ENCODE assay signal across 15 mouse cellular contexts in genomic region chr5:121214707-121215106, GRCm38 (mm10). TPM values are rescaled to one million over a fixed set of nuclear protein-coding genes. Genes with fewer than 3 reads are reported as not detected.
DNase-seq lines count a peak whose midpoint lies in the region; ATAC-seq lines count a peak whose summit lies in the region.
"Had no signal": no experiment of that assay in that cellular context is flagged by ENCODE, and none has a peak within 500 bp of the region (broad histone marks: within the 10 kb centered on the region; RNA-seq: fewer than 3 reads in every experiment).

No protein-coding gene starts in this region.

- H3K27ac ChIP-seq in heart, embryonic 12.5 days (ENCODE audit: poor library complexity, severe bottlenecking): no peak overlapping the region
- H3K27ac ChIP-seq in liver, embryonic 12.5 days: peak overlapping the region; percentile 99
- H3K27ac ChIP-seq in liver, embryonic 15.5 days (replicated peaks): peak overlapping the region; percentile 99
- H3K27ac ChIP-seq: forebrain, embryonic 10.5 days; forebrain, embryonic 13.5 days; heart, embryonic 13.5 days; hindbrain, embryonic 12.5 days; hindbrain, embryonic 15.5 days had no signal

- 55% methylated on average over 7 of the region's 7 CpGs for WGBS in heart, embryonic 12.5 days
- 52% methylated on average over 7 of the region's 7 CpGs for WGBS in liver, embryonic 12.5 days (ENCODE audit: insufficient replicate concordance)
- WGBS in liver, embryonic 15.5 days (ENCODE audit: insufficient replicate concordance): 43% methylated on average over 7 of the region's 7 CpGs

- H3K4me2 ChIP-seq in heart, embryonic 12.5 days: no peak overlapping the region
- no peak overlapping the region for H3K4me2 ChIP-seq in liver, embryonic 12.5 days
- no peak overlapping the region for H3K4me2 ChIP-seq in liver, embryonic 15.5 days
- H3K4me2 ChIP-seq: forebrain, embryonic 13.5 days; heart, embryonic 13.5 days; hindbrain, embryonic 12.5 days; hindbrain, embryonic 15.5 days had no signal

- peaks cover 33% of the 10 kb centered on the region for H3K36me3 ChIP-seq in heart, embryonic 12.5 days
- peaks cover 36% of the 10 kb centered on the region for H3K36me3 ChIP-seq in liver, embryonic 12.5 days
- H3K36me3 ChIP-seq in liver, embryonic 15.5 days (replicated peaks): peaks cover 35% of the 10 kb centered on the region

- no peaks in the 10 kb centered on the region for H3K9me3 ChIP-seq in heart, embryonic 12.5 days (replicated peaks)
- no peaks in the 10 kb centered on the region for H3K9me3 ChIP-seq in liver, embryonic 12.5 days (replicated peaks)
- H3K9me3 ChIP-seq in liver, embryonic 15.5 days (replicated peaks): no peaks in the 10 kb centered on the region
- H3K9me3 ChIP-seq: forebrain, embryonic 13.5 days; heart, embryonic 13.5 days; hindbrain, embryonic 12.5 days; hindbrain, embryonic 15.5 days had no signal

- no peaks in the 10 kb centered on the region; the same call in 1 of the 2 replicates for H3K4me1 ChIP-seq in heart, embryonic 12.5 days (replicated peaks)
- H3K4me1 ChIP-seq in liver, embryonic 12.5 days: peaks cover 49% of the 10 kb centered on the region
- peaks cover 50% of the 10 kb centered on the region for H3K4me1 ChIP-seq in liver, embryonic 15.5 days (replicated peaks)
- H3K4me1 ChIP-seq: hindbrain, embryonic 12.5 days; hindbrain, embryonic 15.5 days had no signal

- H3K4me3 ChIP-seq in heart, embryonic 12.5 days: no peak overlapping the region
- no peak overlapping the region for H3K4me3 ChIP-seq in liver, embryonic 12.5 days
- H3K4me3 ChIP-seq in liver, embryonic 15.5 days (replicated peaks): no peak overlapping the region
- H3K4me3 ChIP-seq: forebrain, embryonic 10.5 days; forebrain, embryonic 13.5 days; heart, embryonic 13.5 days; hindbrain, embryonic 12.5 days; hindbrain, embryonic 15.5 days had no signal

- no peak for DNase-seq in heart, postnatal 36 days
- DNase-seq in cerebellum, adult 11-12 months: no peak
- DNase-seq in right cerebral cortex, postnatal 36 days (ENCODE audit: low spot score in 2 of 2): no peak
- DNase-seq in kidney, adult 9 months: no peak
- DNase-seq: heart, adult 11 months had no signal

- 0 out of 2 replicates have a peak overlapping the region, but pooled peaks have one; percentile 18 for H3K9ac ChIP-seq in heart, embryonic 12.5 days
- H3K9ac ChIP-seq in liver, embryonic 12.5 days: peak overlapping the region; percentile 44
- no peak overlapping the region for H3K9ac ChIP-seq in liver, embryonic 15.5 days
- H3K9ac ChIP-seq: forebrain, embryonic 13.5 days; heart, embryonic 13.5 days; hindbrain, embryonic 12.5 days; hindbrain, embryonic 15.5 days had no signal

- intact Hi-C loops in heart, postnatal 36 days (cut with DNase I): loop anchor here (1.0 to 5.0 kb wide), 2 partner anchors 53 to 178 kb away; no protein-coding TSS in a partner anchor

- no peak for ATAC-seq in heart, embryonic 12.5 days (ENCODE audit: insufficient number of reproducible peaks, low FRiP score)
- ATAC-seq in liver, embryonic 12.5 days: no peak
- no peak for ATAC-seq in liver, embryonic 15.5 days (ENCODE audit: insufficient read depth)
- ATAC-seq: forebrain, embryonic 13.5 days; forebrain, embryonic 16.5 days; Patski had no signal

- no peaks in the 10 kb centered on the region for H3K27me3 ChIP-seq in heart, embryonic 12.5 days (replicated peaks)
- no peaks in the 10 kb centered on the region for H3K27me3 ChIP-seq in liver, embryonic 12.5 days (replicated peaks)
- H3K27me3 ChIP-seq in liver, embryonic 15.5 days: no peaks in the 10 kb centered on the region
- H3K27me3 ChIP-seq: forebrain, embryonic 13.5 days; heart, embryonic 13.5 days; hindbrain, embryonic 12.5 days; hindbrain, embryonic 15.5 days; Patski had no signal

RNA-seq across cellular contexts. Expression of gene Hectd4, which starts 5.3 kb away (rescaled TPM):
- polyA plus RNA-seq in heart, embryonic 12.5 days (2016; fragmentation: Nextera tagmentation; extraction: Ambion mirVana): 5.1 and 6.8 TPM in 2 replicates
- total RNA-seq in heart, postnatal 36 days (2021): 10 to 100 TPM; 21.1 to 24.4 TPM
- polyA plus RNA-seq in liver, embryonic 12.5 days (2016; fragmentation: Nextera tagmentation; extraction: Ambion mirVana): 13.3 and 14.4 TPM in 2 replicates
- 10.1 and 12.0 TPM in 2 replicates for polyA plus RNA-seq in liver, embryonic 15.5 days (2015; fragmentation: Nextera tagmentation; extraction: Ambion mirVana)

RNA-seq across cellular contexts. Expression of gene Rpl6, which starts 10.4 kb away (rescaled TPM):
- 377 and 402 TPM in 2 replicates for polyA plus RNA-seq in heart, embryonic 12.5 days (2016; fragmentation: Nextera tagmentation; extraction: Ambion mirVana)
- total RNA-seq in heart, postnatal 36 days (2021): 100 to 1,000 TPM; 519 to 543 TPM
- 590 and 602 TPM in 2 replicates for polyA plus RNA-seq in liver, embryonic 12.5 days (2016; fragmentation: Nextera tagmentation; extraction: Ambion mirVana)
- 294 and 338 TPM in 2 replicates for polyA plus RNA-seq in liver, embryonic 15.5 days (2015; fragmentation: Nextera tagmentation; extraction: Ambion mirVana)

RNA-seq across cellular contexts. Expression of gene Ptpn11, which starts 23.5 kb away (rescaled TPM):
- 22.9 and 24.3 TPM in 2 replicates for polyA plus RNA-seq in heart, embryonic 12.5 days (2016; fragmentation: Nextera tagmentation; extraction: Ambion mirVana)
- total RNA-seq in heart, postnatal 36 days (2021): 100 to 1,000 TPM; 166 to 210 TPM
- polyA plus RNA-seq in liver, embryonic 12.5 days (2016; fragmentation: Nextera tagmentation; extraction: Ambion mirVana): 15.2 and 15.8 TPM in 2 replicates
- 9.1 and 9.2 TPM in 2 replicates for polyA plus RNA-seq in liver, embryonic 15.5 days (2015; fragmentation: Nextera tagmentation; extraction: Ambion mirVana)
